ENCODE assay signal across 8 mouse cellular contexts in genomic region chr5:143049013-143049385, GRCm38 (mm10).
DNase-seq lines count a peak whose midpoint lies in the region; ATAC-seq and TF ChIP-seq lines count a peak whose summit lies in the region.
"Had no signal": no experiment of that assay in that cellular context is flagged by ENCODE, and none has a peak within 500 bp of the region (broad histone marks: within the 10 kb centered on the region; RNA-seq: fewer than 3 reads in every experiment).

No protein-coding gene starts in this region.

- no peak for DNase-seq in layer of hippocampus, adult 2 months (ENCODE audit: low spot score in 2 of 2)
- no peak for DNase-seq in layer of hippocampus, adult 11-12 months (ENCODE audit: low spot score)
- no peak for DNase-seq in hindbrain, embryonic 14.5 days (ENCODE audit: low spot score)
- no peak for DNase-seq in midbrain, postnatal 0 days (ENCODE audit: low spot score)
- DNase-seq in gastrocnemius, postnatal 10 days, result no peak
- no peak for DNase-seq in cerebellum, postnatal 14 days

- no peaks in the 10 kb centered on the region for H3K27me3 ChIP-seq in embryonic facial prominence, embryonic 13.5 days
- H3K27me3 ChIP-seq in hindbrain, embryonic 14.5 days (ENCODE audit: control insufficient read depth, insufficient read depth, low read length), result no peaks in the 10 kb centered on the region
- H3K27me3 ChIP-seq in midbrain, postnatal 0 days (ENCODE audit: insufficient read depth, low read length), result no peaks in the 10 kb centered on the region

- TF ChIP-seq CTCF in layer of hippocampus, adult 2 months (conservative IDR thresholded peaks at IDR 0.05), result no peak
- no peak for TF ChIP-seq CTCF in midbrain, postnatal 0 days (IDR thresholded peaks at IDR 0.05)

- peak overlapping the region; percentile 84 for H3K27ac ChIP-seq in layer of hippocampus, adult 2 months
- peak overlapping the region; percentile 86 for H3K27ac ChIP-seq in embryonic facial prominence, embryonic 13.5 days
- H3K27ac ChIP-seq in hindbrain, embryonic 14.5 days, result peak overlapping the region; percentile 77
- peak overlapping the region; percentile 4; the same call in 1 of the 2 replicates for H3K27ac ChIP-seq in midbrain, postnatal 0 days (ENCODE audit: low read depth, low read length)

- 72% methylated on average over 1 of the region's 1 CpGs for WGBS in embryonic facial prominence, embryonic 13.5 days
- 77% methylated on average over 1 of the region's 1 CpGs for WGBS in hindbrain, embryonic 14.5 days
- 78% methylated on average over 1 of the region's 1 CpGs for WGBS in midbrain, postnatal 0 days

- no peak overlapping the region for H3K9ac ChIP-seq in embryonic facial prominence, embryonic 13.5 days
- no peak overlapping the region for H3K9ac ChIP-seq in hindbrain, embryonic 14.5 days
- H3K9ac ChIP-seq in midbrain, postnatal 0 days (replicated peaks; ENCODE audit: low read length, poor library complexity, severe bottlenecking), result no peak overlapping the region

- H3K4me2 ChIP-seq in embryonic facial prominence, embryonic 13.5 days, result no peak overlapping the region
- no peak overlapping the region for H3K4me2 ChIP-seq in hindbrain, embryonic 14.5 days (replicated peaks)
- H3K4me2 ChIP-seq in midbrain, postnatal 0 days (ENCODE audit: low read depth, low read length, poor library complexity, severe bottlenecking), result no peak overlapping the region

- no peak for ATAC-seq in embryonic facial prominence, embryonic 13.5 days (ENCODE audit: insufficient number of reproducible peaks, insufficient read depth, low FRiP score, low TSS enrichment, low read depth)
- no peak for ATAC-seq in hindbrain, embryonic 14.5 days (ENCODE audit: low FRiP score)
- no peak for ATAC-seq in midbrain, postnatal 0 days (ENCODE audit: low FRiP score)
- ATAC-seq: inflammation-experienced regulatory T-cells, adult 6 months had no signal

- no peak overlapping the region for H3K4me3 ChIP-seq in layer of hippocampus, adult 2 months
- H3K4me3 ChIP-seq in embryonic facial prominence, embryonic 13.5 days, result no peak overlapping the region
- no peak overlapping the region for H3K4me3 ChIP-seq in hindbrain, embryonic 14.5 days (replicated peaks; ENCODE audit: low read length)
- no peak overlapping the region for H3K4me3 ChIP-seq in midbrain, postnatal 0 days (ENCODE audit: low read depth, low read length)

- no peaks in the 10 kb centered on the region for H3K9me3 ChIP-seq in embryonic facial prominence, embryonic 13.5 days
- no peaks in the 10 kb centered on the region for H3K9me3 ChIP-seq in hindbrain, embryonic 14.5 days (ENCODE audit: control insufficient read depth, low read length)
- no peaks in the 10 kb centered on the region for H3K9me3 ChIP-seq in midbrain, postnatal 0 days (ENCODE audit: low read length)

- H3K4me1 ChIP-seq in embryonic facial prominence, embryonic 13.5 days, result peaks cover 42% of the 10 kb centered on the region
- peaks cover 34% of the 10 kb centered on the region for H3K4me1 ChIP-seq in hindbrain, embryonic 14.5 days (replicated peaks; ENCODE audit: control insufficient read depth, insufficient read depth, low read length)
- peaks cover 8% of the 10 kb centered on the region; the same call in 1 of the 2 replicates for H3K4me1 ChIP-seq in midbrain, postnatal 0 days (ENCODE audit: insufficient read depth, low read length)

- H3K36me3 ChIP-seq in embryonic facial prominence, embryonic 13.5 days, result peaks cover 38% of the 10 kb centered on the region
- no peaks in the 10 kb centered on the region for H3K36me3 ChIP-seq in hindbrain, embryonic 14.5 days (replicated peaks; ENCODE audit: control insufficient read depth, insufficient read depth)
- no peaks in the 10 kb centered on the region for H3K36me3 ChIP-seq in midbrain, postnatal 0 days (ENCODE audit: insufficient read depth, low read length)

Comparison
In these comparisons a context has a peak if more than half of its experiments do, and no peak if none do; other contexts are left out.
1. H3K27ac ChIP-seq: peak in every context shown above with its lines; median percentile 86 in embryonic facial prominence, embryonic 13.5 days; 84 in layer of hippocampus, adult 2 months; 77 in hindbrain, embryonic 14.5 days; 4 in midbrain, postnatal 0 days.